Mouse (Mus musculus): ENCODE data around the gene Fmnl2.

Gene Fmnl2

DNA sequence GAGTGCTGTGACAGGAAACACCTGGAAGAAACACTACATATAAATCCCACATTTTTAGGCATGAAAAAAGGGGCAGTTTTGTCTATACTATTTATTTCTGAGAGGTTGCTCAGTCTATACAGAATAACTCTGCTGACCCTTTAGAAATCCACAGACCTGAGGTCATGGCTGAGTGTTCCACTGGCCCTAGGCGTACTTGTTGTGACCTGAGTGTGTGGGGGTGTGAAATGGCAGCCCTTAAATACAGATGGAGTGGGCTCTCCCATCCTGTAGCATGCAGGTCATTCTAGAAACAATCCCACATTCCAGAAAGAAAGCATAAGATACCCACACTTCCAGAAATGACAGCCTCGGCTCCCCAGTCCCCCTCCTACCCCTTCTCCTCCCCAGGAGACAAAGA, 180.6 kb downstream of the Fmnl2 start:
- no peak for DNase-seq (ENCODE audit: low read depth, low spot score)

DNA sequence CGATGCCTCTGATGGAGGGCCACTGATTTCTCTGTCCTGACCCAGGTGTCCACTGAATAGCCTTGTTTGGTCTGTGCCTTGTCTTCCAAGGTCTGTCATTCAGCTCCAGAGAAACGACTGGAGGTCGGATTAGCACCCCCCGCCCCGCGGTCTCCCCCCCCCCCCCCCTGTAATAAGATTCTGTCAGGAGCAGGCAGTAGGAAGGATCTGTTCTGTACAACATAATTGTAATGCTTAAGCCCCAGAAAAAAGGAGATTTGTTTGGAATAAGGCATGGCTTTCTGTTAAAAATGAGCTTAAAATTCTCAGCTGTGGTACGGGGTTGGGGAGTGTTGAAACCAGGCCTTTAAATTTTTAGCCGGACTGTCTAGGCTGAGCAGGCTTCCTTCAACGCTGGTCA, 181.1 kb downstream of the Fmnl2 start:
- no peak for DNase-seq (ENCODE audit: low read depth, low spot score)

- no peak for DNase-seq (ENCODE audit: low read depth, low spot score)
Observed at GRCm38 (mm10) chr2:53047031-53047430, 189.4 kb downstream of the Fmnl2 start.

- DNase-seq (ENCODE audit: low read depth, low spot score): no peak
Observed at GRCm38 (mm10) chr2:53047749-53048387, 190.2 kb downstream of the Fmnl2 start.

DNA sequence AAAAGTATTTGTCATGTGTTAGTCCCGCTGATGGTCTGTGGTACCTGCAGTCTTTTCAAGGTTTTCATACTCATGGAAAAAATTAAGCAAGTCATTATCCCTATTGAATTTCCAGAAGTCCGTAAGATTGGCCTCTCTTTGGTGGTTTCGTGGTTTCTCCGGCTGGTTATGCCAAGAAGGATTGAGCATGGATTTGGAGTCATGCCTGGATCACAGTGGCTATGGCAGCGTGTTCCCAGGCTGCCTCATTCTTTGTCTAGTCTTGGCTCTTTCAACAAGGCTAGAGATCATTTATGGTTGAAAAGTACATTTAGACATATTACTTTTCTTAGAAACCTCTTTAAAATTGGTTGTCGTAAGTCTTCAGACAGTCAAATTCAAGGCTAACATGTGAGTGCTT, 192.7 kb downstream of the Fmnl2 start:
- DNase-seq (ENCODE audit: low read depth, low spot score): no peak

GRCm38 (mm10) chr2:53051502-53051901, 193.8 kb downstream of the Fmnl2 start:
- DNase-seq (ENCODE audit: low read depth, low spot score): peak; percentile 65

DNA sequence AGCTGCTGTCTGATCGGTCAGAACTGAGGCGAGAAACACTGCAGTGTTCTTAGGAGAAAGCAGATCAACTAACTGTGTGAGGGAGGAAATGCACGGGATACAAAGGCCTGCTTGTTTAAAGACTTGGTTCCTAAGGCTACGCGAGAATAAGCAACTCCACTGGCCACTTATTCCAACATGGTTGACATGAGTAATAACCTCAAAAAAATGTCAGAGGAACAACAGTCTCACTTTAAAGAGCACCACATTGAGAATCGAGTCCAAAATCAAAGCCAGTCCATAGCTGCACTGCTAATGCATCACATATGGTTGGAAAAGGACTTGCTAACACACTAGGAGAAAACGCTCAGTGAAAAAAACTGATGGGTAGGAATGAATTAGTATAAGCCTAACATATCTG, 196.1 kb downstream of the Fmnl2 start:
- DNase-seq (ENCODE audit: low read depth, low spot score): no peak

- no peak for DNase-seq (ENCODE audit: low read depth, low spot score)
Observed at GRCm38 (mm10) chr2:53056556-53056955, 198.9 kb downstream of the Fmnl2 start.

GRCm38 (mm10) chr2:53057291-53057690, 199.6 kb downstream of the Fmnl2 start:
- DNase-seq (ENCODE audit: low read depth, low spot score): no peak

GRCm38 (mm10) chr2:53061363-53062000, 203.8 kb downstream of the Fmnl2 start:
- DNase-seq (ENCODE audit: low read depth, low spot score): no peak

DNA sequence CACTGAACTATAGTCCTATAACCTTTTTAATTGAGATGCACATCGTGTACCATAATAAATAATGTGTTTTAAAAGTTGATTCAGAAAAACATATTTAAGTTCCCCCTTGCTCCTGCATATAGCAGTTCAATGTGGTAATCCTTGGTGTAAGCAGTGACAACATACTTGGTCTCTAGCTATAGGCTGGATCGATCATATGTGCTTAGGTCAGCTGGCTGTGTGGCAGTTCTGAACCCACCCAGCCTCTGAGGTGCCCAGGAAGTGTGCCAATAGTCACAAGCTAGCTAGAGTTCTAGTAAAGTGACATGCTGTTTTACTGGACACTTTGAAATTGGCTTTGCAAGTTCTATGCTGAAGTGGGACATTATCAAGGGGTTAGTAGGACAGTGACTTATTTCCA, 209.3 kb downstream of the Fmnl2 start:
- no peak for DNase-seq (ENCODE audit: low read depth, low spot score)

DNA sequence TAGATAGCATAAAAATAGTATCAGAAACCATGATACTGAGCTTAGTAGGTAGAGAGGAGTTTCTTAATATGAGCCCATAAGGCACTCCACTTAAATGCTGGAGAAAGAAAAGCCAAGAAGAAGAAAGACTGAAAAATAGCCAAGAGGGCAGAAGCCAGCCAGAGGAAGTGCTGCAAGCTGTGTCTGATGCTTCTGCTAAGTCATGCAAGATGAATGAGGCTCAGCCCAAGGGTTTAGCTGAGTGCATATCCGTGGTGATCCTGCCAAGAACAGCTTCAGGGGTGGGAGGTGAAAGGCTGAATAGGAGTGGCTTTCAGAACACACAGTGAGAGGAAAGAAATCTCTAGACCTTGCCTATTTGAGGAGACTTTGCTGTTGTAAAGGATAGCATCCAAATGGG, 212.9 kb downstream of the Fmnl2 start:
- no peak for DNase-seq (ENCODE audit: low read depth, low spot score)

- no peak for DNase-seq (ENCODE audit: low read depth, low spot score)
Observed at GRCm38 (mm10) chr2:53079693-53080286, 222.1 kb downstream of the Fmnl2 start.

DNA sequence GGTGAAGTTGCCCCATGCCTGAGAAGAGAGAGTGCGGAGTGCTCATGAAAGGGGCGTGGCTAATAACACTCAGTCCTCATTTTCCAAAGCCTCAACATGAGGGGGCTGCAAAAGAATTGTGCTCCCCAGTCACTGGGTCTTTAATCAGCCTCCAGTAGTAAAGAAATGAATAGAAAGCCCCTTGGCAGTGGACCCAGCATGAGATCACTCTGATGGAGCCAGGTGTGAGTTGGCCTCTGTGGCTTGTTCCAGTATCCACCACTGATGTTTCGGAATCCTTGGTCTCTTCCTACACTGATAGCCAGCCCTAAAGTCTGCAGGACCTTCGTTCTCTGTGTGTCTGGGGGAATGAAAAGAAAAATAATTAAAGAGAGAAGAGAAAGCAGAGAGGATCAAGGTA, 224.4 kb downstream of the Fmnl2 start:
- no peak for DNase-seq (ENCODE audit: low read depth, low spot score)

DNA sequence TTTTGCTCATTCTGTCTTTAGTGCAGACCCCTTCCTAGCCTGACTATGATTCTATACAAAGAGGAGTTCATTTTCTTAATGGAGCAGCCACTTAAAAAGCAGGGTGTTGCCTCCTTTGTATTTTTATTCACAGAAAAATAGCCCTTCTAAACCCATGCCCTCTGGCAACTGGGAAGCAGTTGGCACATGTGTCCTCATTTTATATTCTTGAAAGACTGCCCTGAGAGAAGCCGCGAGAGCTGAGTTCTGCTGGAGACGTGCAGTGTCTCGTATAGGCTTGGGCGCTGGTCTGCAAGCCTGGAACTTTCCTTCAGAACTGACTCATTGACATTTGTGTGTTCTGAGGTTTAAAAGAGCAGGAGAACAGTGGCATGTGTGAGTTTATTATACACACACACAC, 224.8 kb downstream of the Fmnl2 start:
- DNase-seq (ENCODE audit: low read depth, low spot score): no peak

GRCm38 (mm10) chr2:53083241-53083640, 225.6 kb downstream of the Fmnl2 start:
- peak; percentile 13 for DNase-seq (ENCODE audit: low read depth, low spot score)

DNA sequence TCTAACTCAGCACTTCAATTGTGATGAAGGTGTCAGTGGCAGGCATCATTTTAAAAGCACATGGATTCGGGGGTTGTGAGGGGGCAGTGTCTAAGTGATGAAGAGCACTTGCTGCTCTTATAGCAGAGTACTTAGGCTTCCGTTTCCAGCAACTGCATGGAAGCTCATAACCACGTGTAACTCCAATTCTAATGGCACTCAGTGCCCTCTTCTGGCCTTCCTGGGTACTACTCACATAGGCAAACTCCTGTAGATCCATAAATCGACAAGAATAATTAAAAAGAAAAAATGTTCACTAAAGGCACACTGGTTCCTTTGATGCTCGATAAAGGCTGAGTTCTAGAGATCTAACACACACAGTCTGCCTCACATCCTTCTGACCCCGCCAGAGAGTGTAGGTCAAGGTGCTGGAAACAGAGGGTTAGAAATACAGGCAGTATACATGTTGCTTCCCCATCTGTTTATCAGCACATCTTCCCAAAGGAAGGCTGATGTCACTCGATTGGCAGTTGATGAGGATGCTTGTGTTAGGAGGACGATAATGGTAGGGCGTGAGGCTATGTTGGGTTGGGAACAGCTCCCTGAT, 228.1 kb downstream of the Fmnl2 start:
- DNase-seq (ENCODE audit: low read depth, low spot score): peak; percentile 40

GRCm38 (mm10) chr2:53088744-53089143, 231.1 kb downstream of the Fmnl2 start:
- peak; percentile 46 for DNase-seq (ENCODE audit: low read depth, low spot score)

DNA sequence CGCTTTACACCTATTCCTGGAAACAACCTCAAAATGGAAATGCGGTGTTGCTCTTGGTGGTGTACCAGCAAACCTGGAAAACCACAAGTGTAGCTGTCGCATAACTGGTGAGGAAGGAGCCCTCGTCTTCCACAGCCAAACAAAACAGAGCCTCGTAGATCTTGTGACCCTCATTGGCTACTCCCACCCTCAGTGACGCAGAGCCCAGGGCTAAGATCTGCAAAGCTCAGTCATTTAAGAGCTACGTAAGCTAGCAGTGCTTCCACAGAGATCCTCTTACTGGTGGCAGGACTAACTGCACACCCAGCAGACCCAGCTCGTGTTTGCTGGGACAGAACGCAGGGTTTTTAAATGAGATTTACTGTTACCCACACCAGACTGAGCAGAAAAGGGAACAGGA, 237.4 kb downstream of the Fmnl2 start:
- DNase-seq (ENCODE audit: low read depth, low spot score): peak; percentile 52

DNA sequence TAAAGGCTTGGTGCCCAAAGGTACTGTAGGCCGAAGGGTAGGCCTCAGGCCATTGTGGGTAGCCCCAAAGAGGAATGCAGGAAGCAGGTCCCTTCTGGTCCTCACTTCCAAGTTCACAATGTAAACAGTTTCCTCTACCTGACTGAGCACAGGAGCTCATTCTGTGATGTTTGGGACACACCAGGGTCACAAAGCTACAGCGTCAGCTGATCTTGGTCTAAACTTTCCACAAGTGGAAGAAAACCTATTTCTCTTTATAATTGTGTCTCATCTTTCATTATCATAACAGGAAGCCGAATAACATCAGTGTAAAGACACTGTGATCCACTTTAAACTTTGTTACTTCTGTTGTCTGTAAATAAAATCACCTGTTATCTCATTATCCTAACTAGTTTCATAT, 237.8 kb downstream of the Fmnl2 start:
- no peak for DNase-seq (ENCODE audit: low read depth, low spot score)

- DNase-seq (ENCODE audit: low read depth, low spot score): no peak
Observed at GRCm38 (mm10) chr2:53100093-53100492, 242.4 kb downstream of the Fmnl2 start.

- DNase-seq (ENCODE audit: low read depth, low spot score): peak; percentile 14
Observed at GRCm38 (mm10) chr2:53101885-53102740, 244.5 kb downstream of the Fmnl2 start.

Data from CD4-positive helper T cell, adult 2 months (primary cell).